In the genomic region with DNA sequence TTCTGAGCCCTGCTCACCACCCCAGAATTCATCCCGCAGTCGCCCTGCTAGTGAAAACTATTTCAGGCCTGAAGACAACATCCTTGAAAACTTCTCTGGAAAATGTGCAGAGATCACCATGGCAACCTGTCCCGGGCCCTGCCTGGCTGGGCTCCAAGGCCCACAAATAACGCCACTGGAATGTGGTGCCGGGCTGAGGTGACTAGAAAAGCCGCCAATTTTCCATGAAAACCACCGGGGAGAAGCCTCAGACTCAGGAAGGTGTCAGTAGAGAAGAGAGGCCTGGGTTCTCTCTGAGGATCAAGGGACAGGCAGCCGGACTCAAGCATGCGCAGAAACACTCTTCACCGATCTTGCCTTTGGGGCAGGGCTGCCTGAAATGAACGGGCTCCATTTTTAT, we compare ENCODE assay signal across 8 mouse cellular contexts. TPM values are rescaled to one million over a fixed set of nuclear protein-coding genes. Genes with fewer than 3 reads are reported as not detected.
A peak's percentile ranks its signal among the peaks of the same experiment; 100 is the strongest.
DNase-seq lines count a peak whose midpoint lies in the region; ATAC-seq and TF ChIP-seq lines count a peak whose summit lies in the region.

No protein-coding gene starts in this region.

- no peaks in the 10 kb centered on the region for H3K9me3 ChIP-seq in forebrain, postnatal 0 days (ENCODE audit: low read length)
- no peaks in the 10 kb centered on the region for H3K9me3 ChIP-seq in lung, postnatal 0 days (ENCODE audit: low read length)

- no peaks in the 10 kb centered on the region for H3K27me3 ChIP-seq in forebrain, postnatal 0 days (ENCODE audit: insufficient read depth, low read length)
- H3K27me3 ChIP-seq in lung, postnatal 0 days (replicated peaks; ENCODE audit: insufficient read depth, low read length): no peaks in the 10 kb centered on the region

- no peaks in the 10 kb centered on the region for H3K36me3 ChIP-seq in forebrain, postnatal 0 days (ENCODE audit: insufficient read depth)
- H3K36me3 ChIP-seq in lung, postnatal 0 days (ENCODE audit: insufficient read depth, low read length): no peaks in the 10 kb centered on the region

- H3K4me1 ChIP-seq in forebrain, postnatal 0 days (ENCODE audit: insufficient read depth): peaks cover 12% of the 10 kb centered on the region
- H3K4me1 ChIP-seq in lung, postnatal 0 days (ENCODE audit: insufficient read depth, low read depth, low read length): peaks cover 7% of the 10 kb centered on the region; the same call in 1 of the 2 replicates

- no peak overlapping the region for H3K4me3 ChIP-seq in forebrain, postnatal 0 days (ENCODE audit: low read depth, low read length)
- no peak overlapping the region for H3K4me3 ChIP-seq in lung, postnatal 0 days (ENCODE audit: low read depth, low read length)

- no peak for TF ChIP-seq CTCF in forebrain, postnatal 0 days (IDR thresholded peaks at IDR 0.05; ENCODE audit: low read depth)
- no peak for TF ChIP-seq CTCF in lung, postnatal 0 days (IDR thresholded peaks at IDR 0.05)

- intact Hi-C loops in heart, postnatal 14 days (cut with DNase I): no loop called here

- WGBS in forebrain, postnatal 0 days: 10% methylated on average over 11 of the region's 11 CpGs
- WGBS in lung, postnatal 0 days: 15% methylated on average over 11 of the region's 11 CpGs

- no peak overlapping the region for H3K4me2 ChIP-seq in forebrain, postnatal 0 days (ENCODE audit: low read depth)
- H3K4me2 ChIP-seq in lung, postnatal 0 days (replicated peaks; ENCODE audit: low read depth, low read length): peak overlapping the region; percentile 30; the same call in 1 of the 2 replicates

- H3K9ac ChIP-seq in forebrain, postnatal 0 days: no peak overlapping the region
- H3K9ac ChIP-seq in lung, postnatal 0 days (replicated peaks; ENCODE audit: low read depth): no peak overlapping the region

- TF ChIP-seq EP300 in lung, postnatal 0 days (IDR thresholded peaks at IDR 0.05): peak; percentile 76

- ATAC-seq in forebrain, postnatal 0 days: no peak; the same call in 1 of the 2 replicates
- peak; percentile 81 for ATAC-seq in lung, postnatal 0 days
- no peak for ATAC-seq in megakaryocyte-erythroid progenitor cell, adult 5-6 weeks (replicated peaks; ENCODE audit: low FRiP score, low TSS enrichment, poor library complexity, severe bottlenecking)

- peak; percentile 3 to 17 for DNase-seq in urinary bladder, adult 18-20 months (ENCODE audit: low spot score in 2 of 2)
- DNase-seq in urinary bladder, adult 2 months (ENCODE audit: low spot score): no peak
- DNase-seq in forebrain, postnatal 0 days: peak; percentile 70
- DNase-seq in heart, postnatal 14 days: peak; percentile 74 to 79
- peak; percentile 83 to 90 for DNase-seq in kidney, postnatal 4 days
- peak; percentile 95 for DNase-seq in lung, postnatal 0 days (ENCODE audit: low spot score)
- DNase-seq in right cerebral cortex, postnatal 14 days: peak; percentile 73

- peak overlapping the region; percentile 66 for H3K27ac ChIP-seq in forebrain, postnatal 0 days (ENCODE audit: low read depth, low read length)
- peak overlapping the region; percentile 84 for H3K27ac ChIP-seq in lung, postnatal 0 days (ENCODE audit: low read length)

RNA-seq across cellular contexts. Expression of a gene that starts 27.1 kb away (rescaled TPM):
- 50.8 and 61.7 TPM in 2 replicates for polyA plus RNA-seq in urinary bladder, adult 2 months (2012; rRNA removed)
- 96.4 and 114 TPM in 2 replicates for total RNA-seq in forebrain, postnatal 0 days (2014; rRNA removed)
- polyA plus RNA-seq in forebrain, postnatal 0 days (2015; fragmentation: Nextera tagmentation; extraction: Ambion mirVana): 131 and 143 TPM in 2 replicates
- 10 to 100 TPM; 48.1 to 59.7 TPM for total RNA-seq in heart, postnatal 14 days (2021)
- polyA plus RNA-seq in lung, postnatal 0 days (2015; fragmentation: Nextera tagmentation; extraction: Ambion mirVana): 153 and 160 TPM in 2 replicates
- 272 and 280 TPM in 2 replicates for total RNA-seq in megakaryocyte-erythroid progenitor cell, adult 5-6 weeks (2014; fragmentation: Nextera tagmentation)
- 322 and 402 TPM in 2 replicates for total RNA-seq in megakaryocyte-erythroid progenitor cell, adult 5-6 weeks (2017)

RNA-seq across cellular contexts. Expression of a gene that starts 45.2 kb away (rescaled TPM):
- polyA plus RNA-seq in urinary bladder, adult 2 months (2012; rRNA removed): 100 and 122 TPM in 2 replicates
- 64.4 and 75.0 TPM in 2 replicates for total RNA-seq in forebrain, postnatal 0 days (2014; rRNA removed)
- 60.9 and 73.0 TPM in 2 replicates for polyA plus RNA-seq in forebrain, postnatal 0 days (2015; fragmentation: Nextera tagmentation; extraction: Ambion mirVana)
- total RNA-seq in heart, postnatal 14 days (2021): 10 to 100 TPM; 79.0 to 84.8 TPM
- polyA plus RNA-seq in lung, postnatal 0 days (2015; fragmentation: Nextera tagmentation; extraction: Ambion mirVana): 139 and 145 TPM in 2 replicates
- 105 and 128 TPM in 2 replicates for total RNA-seq in megakaryocyte-erythroid progenitor cell, adult 5-6 weeks (2014; fragmentation: Nextera tagmentation)
- 145 and 204 TPM in 2 replicates for total RNA-seq in megakaryocyte-erythroid progenitor cell, adult 5-6 weeks (2017)
